Mouse (Mus musculus): ENCODE data around the gene Nt5c1a.

- TF ChIP-seq CTCF (IDR thresholded peaks at IDR 0.05; ENCODE audit: control insufficient read depth, insufficient read depth, insufficient read length) (no peak), MYOD1 (IDR thresholded peaks at IDR 0.05; ENCODE audit: control insufficient read depth, insufficient read length, low read depth) (no peak), MYOG (IDR thresholded peaks at IDR 0.05; ENCODE audit: control insufficient read depth, extremely low read depth, insufficient read length) (no peak), MAX (IDR thresholded peaks at IDR 0.05) (no peak), USF1 (IDR thresholded peaks at IDR 0.05; ENCODE audit: low read depth) (no peak), CEBPB (IDR thresholded peaks at IDR 0.05; ENCODE audit: low read depth) (no peak)
These were observed 10.1 kb downstream of the Nt5c1a start for GRCm38 (mm10) chr4:123211453-123211852.
